Mouse (Mus musculus): ENCODE measurements around the gene Pdcd4.

Pdcd4 gene

DNA sequence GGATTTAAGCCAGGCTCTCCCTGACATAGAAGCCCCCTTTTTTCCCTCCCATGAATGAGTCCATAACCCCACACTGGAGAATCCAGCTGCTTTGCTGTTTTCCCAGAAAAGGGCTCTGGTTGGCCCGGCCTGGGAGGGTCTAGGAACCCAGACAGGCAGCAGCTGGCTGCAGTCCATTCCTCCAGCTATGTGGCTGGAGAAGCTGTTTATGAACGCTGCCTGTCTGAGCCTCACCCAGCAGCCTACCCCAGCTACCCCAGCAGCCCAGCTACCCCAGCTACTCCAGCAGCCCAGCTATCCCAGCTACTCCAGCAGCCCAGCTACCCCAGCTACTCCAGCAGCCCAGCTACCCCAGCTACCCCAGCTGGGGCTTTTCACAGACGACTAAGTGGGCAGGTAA is at the start of gene Pdcd4:
TSS of gene Pdcd4 (plus strand) at position 171 of the 400 bp plus-strand sequence.
- no peak for DNase-seq (ENCODE audit: low spot score)

DNA sequence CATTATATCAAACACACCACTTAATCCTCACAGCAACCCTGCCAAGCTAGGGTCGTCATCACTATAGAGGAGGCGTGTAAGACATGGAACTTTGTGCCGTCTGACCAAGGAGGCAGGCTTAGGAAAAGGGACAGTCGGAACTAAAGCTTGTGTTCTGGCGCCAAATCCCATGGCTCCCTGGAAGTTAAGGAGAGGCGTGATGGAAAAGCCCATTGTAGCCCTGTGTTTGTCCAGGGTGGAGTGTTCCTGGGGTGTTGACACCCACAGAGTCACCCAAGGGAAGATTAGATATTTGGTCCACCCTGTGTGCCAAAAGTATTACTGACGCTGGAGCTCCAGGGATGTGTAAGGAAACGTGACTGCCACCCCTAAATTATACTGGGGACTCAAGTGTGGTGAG is 48.1 kb upstream of the Pdcd4 start:
- no peak for DNase-seq (ENCODE audit: low spot score)

DNA sequence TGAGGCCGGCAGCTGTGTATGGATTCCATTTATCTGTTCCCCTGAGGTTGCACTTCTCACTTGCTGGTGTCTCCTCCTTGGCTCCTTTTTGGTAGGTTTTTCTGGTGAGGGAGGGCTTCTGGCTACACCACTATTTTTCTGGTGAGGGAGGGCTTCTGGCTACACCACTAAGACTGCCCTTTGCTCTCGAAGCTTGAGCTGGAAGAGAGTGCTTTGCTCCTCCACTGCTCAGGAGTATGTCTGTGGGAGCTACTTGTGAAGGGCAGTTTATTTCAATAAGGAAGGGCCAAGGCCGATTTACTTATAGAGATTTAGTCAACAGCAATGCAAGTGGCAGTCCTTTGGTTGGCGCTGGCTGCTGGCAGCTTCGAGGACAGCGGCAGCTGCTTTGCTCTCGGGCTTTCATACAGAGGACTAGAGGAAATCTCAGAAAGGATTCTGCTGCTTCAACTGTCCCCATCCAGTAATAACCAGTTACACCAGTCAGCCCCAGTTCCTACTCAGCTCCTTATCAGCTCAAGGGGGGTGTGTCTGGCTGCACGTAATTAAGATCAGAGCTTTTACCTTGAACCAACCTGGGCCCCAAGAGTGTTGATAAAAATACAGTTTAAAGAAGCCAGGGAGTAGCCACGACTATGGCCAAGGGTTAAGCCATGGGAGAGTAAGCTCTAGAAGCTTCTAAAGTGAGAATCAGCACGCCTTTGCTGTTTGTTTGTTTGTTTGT is 43.6 kb upstream of the Pdcd4 start:
- DNase-seq (ENCODE audit: low spot score): no peak

DNA sequence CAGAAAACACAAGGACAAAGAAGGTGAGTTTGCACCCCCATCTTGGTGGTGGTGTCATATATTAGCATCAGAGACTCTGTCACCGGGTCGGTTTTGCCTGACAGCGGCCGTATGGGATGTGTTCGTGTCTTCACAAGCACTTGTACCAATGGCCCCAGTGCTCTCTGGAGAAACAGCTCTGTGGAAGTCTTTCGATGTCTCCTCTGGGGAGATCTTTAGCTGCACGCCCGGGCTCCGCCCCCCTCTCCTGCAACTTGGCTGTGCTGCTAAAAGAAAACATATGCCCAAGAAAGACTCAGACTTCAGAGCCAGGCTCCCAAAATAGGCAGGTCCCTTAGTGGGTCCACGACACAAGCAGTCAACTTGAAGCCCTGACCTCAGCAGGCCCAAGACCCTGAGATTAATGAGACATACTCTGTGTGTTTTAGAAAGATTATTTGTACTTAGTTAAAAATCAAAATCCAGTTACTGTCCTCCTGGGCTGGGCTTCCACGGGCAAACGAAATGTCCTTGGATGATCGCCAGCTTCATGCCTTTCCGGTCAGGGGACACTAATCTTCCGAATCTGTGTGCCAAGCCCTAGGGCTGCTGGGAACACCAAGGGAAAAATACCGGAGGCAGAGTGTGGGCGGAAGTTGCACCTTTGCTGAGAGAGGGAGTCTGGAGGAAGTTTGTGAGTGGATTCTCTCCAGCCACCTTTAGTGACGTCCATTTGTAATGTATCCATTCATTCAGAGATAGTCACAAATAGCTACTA is 41.7 kb upstream of the Pdcd4 start:
- peak; percentile 81 for DNase-seq (ENCODE audit: low spot score)

DNA sequence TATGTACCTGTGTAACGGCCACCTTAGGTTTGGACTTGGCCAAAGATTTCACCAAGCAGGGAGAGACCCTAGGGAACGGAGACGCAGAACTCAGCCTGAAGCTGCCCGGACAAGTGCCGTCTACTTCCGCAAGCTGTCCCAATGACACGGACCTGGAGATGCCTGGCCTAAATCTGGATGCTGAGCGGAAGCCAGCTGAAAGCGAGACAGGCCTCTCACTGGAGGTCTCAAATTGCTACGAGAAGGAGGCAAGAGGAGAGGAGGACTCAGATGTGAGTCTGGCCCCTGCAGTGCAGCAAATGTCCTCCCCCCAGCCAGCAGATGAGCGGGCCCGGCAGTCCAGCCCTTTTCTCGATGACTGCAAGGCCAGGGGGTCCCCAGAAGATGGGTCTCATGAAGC is 40.7 kb upstream of the Pdcd4 start:
- no peak for DNase-seq (ENCODE audit: low spot score)

DNA sequence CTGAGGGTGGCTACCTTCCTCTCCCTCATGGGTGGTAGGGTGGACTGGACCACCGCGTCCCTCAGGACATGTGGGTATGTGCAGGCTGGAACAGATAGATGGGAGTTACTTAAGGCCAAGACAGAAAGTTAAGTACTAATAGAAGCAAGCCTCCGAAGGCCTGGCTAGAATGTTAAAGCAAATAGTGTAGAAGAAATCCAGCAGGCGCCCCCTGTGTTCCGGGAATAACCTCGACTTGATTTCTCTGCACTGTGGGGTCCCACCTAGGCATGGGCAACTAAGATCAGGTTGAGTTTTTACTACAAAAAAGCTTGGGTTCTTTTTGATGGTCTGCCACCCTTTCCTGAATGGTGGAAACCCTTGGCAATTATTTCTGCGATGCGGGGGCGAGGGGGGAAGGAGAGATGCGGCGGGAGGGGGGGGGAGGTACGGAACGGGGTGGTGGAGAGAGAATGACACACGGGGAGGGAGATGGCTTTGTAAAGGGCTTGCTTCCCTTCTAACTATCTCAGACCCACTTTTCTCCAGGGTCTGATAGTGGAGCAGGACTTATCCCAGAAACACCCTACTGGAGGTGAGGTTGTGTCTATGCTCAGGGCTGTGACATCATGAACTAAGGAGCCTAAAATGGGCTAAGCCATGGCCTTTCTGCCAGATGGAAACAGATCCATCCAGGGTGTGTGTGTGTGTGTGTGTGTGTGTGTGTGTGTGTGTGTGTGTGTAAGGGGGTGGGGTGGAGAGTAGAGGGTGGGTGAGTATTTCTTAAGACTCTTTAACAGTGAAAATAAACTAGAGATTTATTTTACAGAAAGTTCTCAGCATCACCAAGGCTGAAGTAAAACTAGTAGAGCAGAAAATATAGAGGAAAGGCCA is 40.0 kb upstream of the Pdcd4 start:
- DNase-seq (ENCODE audit: low spot score): no peak

DNA sequence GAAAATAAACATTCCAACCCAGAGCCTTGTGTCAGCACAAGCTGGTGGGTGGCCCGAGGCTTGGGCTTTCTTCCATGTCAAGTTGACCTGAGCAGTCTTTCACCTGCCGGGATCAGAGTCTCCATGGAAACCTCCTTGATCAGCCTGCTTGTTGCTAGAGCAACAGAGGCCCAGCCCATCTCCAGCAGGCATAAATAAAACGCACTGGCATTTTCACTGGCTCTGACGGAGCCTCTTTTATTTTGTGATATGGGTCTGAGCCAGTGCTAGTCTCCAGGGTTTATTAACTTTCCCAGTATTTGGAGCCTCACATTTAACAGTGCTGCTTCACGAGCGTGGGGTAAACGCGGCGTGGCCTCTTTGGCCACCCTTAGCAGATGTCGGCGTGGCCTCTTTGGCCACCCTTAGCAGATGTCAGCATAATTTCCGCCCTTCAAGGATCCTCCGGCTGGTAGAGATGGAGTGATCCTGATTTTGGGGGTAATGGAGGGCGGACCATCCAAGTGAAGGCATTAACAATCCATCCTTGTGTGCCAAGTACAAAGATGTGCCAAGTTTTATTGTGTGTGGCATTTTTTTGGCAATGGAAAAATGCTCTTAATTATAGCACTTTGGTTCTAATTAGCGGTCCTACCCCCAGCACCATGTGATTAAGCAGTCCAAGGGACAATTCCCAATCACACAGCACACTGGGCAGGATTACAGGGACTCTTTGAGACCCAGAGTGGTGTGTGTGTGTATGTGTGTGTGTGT is 39.2 kb upstream of the Pdcd4 start:
- peak; percentile 73 for DNase-seq (ENCODE audit: low spot score)

DNA sequence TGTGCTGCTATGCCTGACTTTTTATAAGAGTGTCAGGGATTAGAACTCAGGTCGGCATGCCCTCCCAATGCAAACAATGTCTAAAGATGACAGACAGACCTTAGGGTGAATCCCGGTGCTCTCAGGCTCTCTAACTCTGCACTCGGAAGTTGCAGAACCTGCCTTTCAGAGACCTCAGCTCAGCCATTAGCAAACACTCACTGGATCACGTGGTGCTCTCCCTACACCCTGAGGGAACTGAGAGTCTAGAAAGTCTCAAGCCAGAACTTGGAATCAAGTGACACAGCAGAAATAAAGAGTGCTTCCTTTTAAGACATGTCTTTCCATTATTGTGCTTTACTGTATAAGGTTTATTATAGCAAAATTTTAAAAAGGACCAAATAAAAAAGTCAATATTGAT is 37.1 kb upstream of the Pdcd4 start:
- DNase-seq (ENCODE audit: low spot score): no peak

DNA sequence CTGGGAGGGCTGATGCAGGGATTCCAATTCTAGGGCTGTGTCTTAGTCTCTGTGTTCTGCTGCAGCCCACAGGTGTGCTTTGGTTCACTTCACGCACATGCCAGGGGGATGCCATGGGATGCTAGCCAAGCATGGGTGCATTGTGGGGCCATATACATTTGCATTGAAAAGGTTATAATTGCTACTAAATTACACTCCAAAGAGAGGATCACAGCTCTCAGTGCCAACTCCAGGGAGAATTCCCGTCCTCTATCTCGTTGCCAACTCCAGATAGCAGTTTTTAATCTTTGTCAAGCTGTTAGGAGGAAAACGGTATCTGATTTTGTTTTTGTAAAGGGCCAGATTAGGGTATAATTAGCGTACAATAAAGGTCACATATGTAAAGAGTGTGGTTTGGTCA is 36.2 kb upstream of the Pdcd4 start:
- DNase-seq (ENCODE audit: low spot score): no peak

DNA sequence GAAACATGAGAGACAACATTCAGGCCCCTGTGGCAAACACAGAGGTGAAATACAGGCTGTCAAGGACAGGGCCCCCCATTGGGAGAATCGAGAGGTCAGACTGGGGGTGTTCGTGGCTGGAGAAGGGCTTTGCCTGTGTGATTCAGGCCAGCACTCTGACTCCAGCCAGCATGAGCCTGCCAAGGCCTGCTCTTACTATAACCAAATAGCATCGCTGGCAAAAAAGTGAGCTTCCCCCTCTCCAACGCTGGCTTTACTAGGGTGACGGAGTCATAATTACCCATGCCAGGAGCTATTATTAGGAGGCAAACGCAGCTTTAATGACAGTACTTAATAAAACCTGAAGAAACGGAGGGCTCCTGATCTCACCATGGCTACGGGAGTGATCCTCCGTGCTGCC is 35.2 kb upstream of the Pdcd4 start:
- DNase-seq (ENCODE audit: low spot score): no peak

DNA sequence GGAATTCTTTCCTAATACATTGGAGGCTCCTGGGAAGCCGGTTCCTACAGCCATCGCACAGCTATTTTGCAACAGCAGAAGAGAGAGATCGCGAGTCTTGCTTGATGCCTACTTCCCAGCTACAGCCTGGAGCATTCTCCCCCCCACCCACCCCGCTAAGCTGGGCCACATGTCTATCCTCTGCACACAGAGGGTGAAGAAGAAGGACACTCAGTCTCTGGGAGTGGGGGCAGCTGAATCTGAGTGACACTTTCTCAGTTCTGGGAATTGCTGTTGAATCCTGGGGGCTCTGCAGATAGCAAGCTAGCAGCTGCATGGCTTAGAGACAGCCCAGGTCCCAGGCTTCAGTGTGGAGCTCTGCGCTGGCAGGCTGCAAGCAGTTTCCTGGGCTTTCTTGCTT is 34.1 kb upstream of the Pdcd4 start:
- no peak for DNase-seq (ENCODE audit: low spot score)

DNA sequence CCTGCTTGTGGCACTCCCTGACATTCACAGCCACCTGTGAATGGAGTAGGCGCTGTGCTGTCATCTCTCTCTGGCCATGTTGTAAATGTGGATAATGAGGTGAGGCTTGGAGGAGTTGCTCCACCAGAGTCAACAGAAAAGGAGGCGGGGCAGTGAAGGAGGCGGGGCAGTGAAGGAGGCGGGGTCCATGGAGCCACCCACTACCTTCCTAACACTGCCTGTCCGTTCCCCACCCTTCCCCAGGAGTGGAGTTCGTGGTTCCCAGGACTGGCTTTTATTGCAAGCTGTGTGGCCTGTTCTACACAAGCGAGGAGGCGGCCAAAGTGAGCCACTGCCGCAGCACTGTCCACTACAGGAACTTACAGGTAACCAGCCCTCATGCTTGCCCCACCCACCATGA is 32.9 kb upstream of the Pdcd4 start:
- no peak for DNase-seq (ENCODE audit: low spot score)

DNA sequence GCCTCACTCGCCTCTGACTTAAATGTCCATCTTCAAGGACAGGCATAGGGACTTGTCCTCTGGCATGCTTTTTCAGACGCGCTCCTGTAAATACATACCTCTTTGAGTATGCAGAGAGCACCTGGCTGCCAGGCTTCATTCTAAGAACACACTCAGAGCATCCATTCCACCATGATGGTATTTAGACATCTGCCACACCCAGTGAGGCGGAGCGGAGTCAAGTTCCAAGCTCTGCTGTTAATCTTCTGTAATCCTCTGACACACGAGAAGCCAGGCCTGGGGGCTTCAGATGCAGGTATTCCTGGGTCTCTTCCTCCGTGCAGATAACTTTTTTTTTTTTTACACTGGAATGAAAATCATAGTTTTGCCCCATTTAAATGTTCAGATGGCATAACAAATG is 32.4 kb upstream of the Pdcd4 start:
- no peak for DNase-seq (ENCODE audit: low spot score)

DNA sequence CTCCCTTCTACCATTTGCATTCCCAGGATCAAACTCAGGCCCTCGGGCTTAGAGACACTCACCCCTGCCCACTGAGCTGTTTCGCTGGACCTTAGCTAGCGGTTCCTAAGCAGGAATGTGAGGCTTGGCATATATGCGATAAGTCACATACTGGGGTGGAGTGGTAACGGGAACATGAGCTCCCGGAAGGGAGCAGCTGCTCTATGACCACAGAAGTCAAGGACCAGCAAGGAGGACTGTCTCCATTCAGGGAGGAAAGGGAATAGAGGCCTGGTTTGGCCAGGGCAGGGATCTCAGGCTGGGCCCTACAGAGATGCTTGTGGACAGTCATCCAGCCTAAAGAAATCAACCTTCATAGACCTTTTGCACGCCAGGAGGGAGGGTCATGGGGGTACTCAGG is 30.7 kb upstream of the Pdcd4 start:
- DNase-seq (ENCODE audit: low spot score): no peak

DNA sequence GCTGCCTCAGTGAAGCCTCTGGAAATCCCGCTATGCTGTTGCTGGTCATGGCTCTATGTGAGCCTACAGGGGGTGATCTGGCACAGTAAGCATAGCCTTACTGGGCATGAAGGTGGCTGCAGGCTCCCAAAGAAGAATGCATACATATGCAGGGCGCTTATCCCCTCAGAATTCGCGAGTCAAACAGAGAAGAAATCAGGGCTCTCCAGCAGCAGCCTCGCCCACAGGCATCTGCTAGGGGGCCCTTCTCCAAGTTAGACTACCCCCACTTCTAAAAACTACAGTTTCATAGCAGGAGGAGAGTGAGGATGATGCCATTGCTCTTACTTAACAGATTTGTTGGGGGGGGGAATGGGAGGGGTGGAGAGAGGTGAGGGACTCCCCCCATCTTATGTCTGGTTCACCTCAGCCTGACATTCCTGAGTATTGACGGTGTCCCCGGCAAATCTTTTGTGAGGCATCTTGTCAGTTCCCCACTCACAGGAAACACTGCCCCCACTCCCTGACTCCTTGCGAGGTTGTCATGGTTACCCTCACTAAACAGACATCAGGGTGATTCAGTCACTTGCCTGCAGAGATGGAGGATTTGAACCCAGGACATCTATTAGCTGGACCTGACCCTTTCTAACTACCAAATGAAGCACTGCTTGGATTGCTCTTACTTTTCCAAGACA is 29.3 kb upstream of the Pdcd4 start:
- DNase-seq (ENCODE audit: low spot score): no peak

DNA sequence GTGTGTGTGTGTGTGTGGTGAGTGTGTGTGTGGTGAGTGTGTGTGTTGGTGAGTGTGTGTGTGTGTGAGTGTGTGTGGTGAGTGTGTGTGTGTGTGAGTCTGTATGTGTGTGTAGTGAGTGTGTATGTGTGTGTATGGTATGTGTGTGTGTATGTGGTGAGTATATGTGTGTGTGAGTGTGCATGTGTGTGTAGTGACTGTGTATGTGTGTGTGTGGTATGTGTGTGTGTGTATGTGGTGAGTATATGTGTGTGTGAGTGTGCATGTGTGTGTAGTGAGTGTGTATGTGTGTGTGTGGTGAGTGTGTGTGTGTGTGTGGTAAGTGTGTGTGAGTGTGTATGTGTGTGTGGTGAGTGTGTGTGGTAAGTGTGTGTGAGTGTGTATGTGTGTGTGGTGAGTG is 24.8 kb upstream of the Pdcd4 start:
- no peak for DNase-seq (ENCODE audit: low spot score)

DNA sequence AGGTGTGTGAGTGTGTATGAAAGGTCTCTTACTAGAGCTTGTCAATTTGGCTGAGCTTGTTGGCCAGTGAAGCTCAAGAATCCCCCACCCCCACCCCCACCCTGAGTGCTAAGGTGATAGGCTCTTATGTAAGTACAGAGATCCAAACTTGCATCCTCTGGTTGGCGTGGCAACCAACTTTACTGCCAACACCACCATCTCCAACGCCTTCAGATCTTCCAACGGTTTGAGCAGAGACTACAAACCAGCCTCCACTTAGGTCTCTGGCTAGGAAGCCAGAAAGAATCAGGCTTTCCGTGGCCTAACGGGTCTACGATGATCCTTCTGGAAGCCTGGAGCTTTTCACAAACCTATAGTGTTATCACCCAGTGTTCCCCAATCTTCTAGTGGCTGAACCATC is 23.9 kb upstream of the Pdcd4 start:
- DNase-seq (ENCODE audit: low spot score): no peak

DNA sequence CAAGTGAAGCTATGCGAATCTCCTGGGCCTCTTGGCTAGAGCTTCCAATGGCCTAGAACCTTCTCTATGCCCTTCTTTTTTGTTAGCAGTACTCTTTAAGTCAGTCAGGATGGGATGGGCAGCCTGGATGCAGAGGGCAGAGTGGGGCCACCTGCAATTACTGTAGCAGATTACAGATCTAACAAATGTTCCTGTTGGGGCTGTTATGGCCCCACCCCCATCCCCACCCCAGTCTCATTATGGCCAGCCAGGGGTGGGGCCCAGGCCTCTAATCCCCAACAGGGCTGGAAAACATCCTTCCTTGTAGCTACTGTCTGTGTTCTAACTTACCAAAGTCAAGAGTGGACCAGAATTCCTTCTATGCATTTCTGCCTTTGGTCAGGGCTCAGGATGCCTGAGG is 23.2 kb upstream of the Pdcd4 start:
- no peak for DNase-seq (ENCODE audit: low spot score)

DNA sequence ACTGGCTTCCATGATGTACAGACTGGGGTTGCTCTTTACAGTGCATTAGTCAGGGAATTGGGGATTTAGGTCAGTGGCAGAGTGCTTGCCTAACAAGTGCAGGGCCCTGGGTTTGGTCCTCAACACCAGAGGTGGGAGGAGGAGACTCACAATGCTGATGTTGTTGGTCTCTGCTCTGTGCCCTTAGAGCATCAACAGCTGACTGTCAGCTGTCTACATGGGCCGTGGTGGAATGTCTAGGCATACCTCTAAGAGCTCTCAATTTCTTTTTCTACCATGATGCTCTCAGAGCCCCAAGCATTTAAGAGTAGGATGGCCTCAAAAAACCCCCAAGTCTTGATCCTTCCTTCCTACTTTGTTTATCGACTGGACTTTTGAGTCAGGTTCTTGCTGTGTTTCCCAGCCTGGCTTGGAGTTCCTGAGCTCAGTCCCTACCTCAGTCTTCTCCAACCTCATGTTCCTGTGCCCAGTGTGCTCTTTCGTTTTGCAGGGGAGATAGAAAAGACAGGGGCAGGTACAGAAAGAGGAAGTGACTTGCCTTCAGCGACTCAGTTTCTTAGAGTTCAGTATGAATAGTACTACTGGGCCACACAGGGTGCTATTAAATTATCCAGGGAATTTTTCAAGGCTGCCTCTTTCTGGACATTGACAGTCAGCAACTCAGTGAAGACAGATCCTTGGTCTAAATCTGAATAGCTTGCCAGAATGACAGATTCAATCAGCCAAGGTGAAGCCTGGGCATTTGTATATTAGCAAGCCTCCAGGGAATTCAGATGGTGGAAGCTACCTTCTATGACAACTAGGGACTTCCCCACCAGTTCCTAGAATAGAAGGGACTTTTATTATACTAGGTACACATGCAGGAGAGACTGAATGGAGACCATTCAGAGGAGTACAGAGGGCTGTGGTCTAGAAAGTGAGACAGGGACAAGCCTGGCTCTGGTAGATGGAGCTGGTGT is 22.3 kb upstream of the Pdcd4 start:
- no peak for DNase-seq (ENCODE audit: low spot score)

DNA sequence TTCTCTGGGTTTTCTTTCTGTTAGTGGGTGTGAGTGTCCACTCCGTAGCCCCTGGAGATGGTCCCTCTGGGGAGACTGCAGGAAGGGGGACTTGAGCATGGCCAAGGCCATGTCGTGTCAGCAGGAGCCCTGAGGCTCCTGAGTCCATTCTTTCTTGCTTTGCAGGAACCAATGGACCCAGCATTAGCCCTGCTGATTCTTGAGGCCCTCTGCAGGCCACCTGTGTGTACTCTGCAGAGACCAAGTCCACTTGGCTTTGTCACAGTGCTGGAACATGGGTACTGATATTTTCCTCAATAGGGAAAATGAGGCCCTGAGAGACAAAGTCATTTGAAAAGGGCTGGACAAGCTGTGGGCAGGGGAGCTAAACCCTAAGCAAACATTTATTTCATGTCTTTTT is 21.5 kb upstream of the Pdcd4 start:
- DNase-seq (ENCODE audit: low spot score): no peak

All from testis, postnatal 14 days (tissue).